Mouse (Mus musculus) CD4-positive naive resting alpha-beta T cell, adult 57 days (primary cell): ENCODE results near the gene Sesn1. TPM values are rescaled to one million over a fixed set of nuclear protein-coding genes. Genes with fewer than 3 reads are reported as not detected.

ENCODE experiments used
- total RNA-seq: library from RNA; stranded (reverse); gene quantifications from one replicate; pipeline ENCODE4 v1.2.4, GENCODE M21; 2023

Gene Sesn1
- total RNA-seq = 102 TPM

GRCm38 (mm10) chr10:41809771-41810563, at the start of gene Sesn1, which contains the start of gene Cep57l1:
TSS of gene Sesn1 (plus strand) at chr10:41809935.
TSS of gene Cep57l1 (minus strand) at chr10:41809871.

Other genes with a start within 250 kb of the Sesn1 start
- gene Ccdc162, start 93.3 kb upstream of the Sesn1 start, total RNA-seq = 1.8 TPM
- 10.7 TPM for gene Cep57l1, start 64 bp upstream of the Sesn1 start, total RNA-seq
- gene Armc2, start 208.5 kb downstream of the Sesn1 start, total RNA-seq = 0.65 TPM